Mouse (Mus musculus) activated CD4-positive, CD25-positive, alpha-beta regulatory T cell (primary cell): ENCODE data around the gene Olfr117. TPM values are rescaled to one million over a fixed set of nuclear protein-coding genes. Genes with fewer than 3 reads are reported as not detected.

ENCODE experiments used
- polyA plus RNA-seq, 2 experiments: library from polyadenylated mRNA; unstranded; fragments of 100-300 nt; shearing (Covaris generic); gene quantifications; one replicate each; pipeline ENCODE4 v1.2.1; 2017

Olfr117 gene
- under 1 TPM in 1 of 2 experiments, not detected in 1; 0.09 TPM for polyA plus RNA-seq

DNA sequence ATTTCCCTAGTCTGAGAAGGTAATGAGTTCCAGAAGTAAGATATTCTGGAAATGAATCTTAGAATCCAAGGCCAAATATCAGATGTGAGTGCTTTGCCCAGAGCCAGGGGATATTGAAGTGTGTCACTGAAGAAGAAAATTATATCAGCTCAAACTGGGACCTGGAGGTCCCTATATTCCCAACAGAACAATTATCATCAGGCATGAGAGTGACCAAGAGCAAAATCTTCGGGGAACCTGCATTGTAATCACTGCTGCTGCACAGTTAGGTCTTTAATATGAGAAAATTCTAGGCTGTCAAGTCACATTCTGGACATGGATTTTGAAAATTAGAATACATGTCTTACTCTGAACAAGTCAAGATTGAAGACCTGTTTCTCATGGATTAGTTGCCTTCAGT, at the start of gene Olfr117:
Gene Olfr117 (minus strand): TSS at position 101 of the 400 bp plus-strand sequence.

DNA sequence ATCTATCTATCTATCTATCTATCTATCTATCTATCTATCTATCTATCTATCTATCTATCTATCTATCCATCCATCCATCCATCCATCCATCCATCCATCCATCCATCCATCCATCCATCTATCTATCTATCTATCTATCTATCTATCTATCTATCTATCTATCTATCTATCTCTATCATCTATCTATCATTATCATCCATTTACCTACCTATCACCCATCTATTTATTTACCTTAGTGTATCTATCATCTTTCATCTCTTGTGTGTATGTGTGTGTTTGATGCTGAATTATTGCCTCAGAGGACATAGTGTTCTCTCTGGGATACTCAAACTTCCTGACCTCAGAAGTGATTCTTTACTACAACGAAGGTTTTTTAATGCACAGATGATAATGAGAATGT, 32.7 kb upstream of the Olfr117 start, which contains the start of gene Olfr119:
Gene Olfr119 (plus strand): TSS at position 301 of the 400 bp plus-strand sequence.

DNA sequence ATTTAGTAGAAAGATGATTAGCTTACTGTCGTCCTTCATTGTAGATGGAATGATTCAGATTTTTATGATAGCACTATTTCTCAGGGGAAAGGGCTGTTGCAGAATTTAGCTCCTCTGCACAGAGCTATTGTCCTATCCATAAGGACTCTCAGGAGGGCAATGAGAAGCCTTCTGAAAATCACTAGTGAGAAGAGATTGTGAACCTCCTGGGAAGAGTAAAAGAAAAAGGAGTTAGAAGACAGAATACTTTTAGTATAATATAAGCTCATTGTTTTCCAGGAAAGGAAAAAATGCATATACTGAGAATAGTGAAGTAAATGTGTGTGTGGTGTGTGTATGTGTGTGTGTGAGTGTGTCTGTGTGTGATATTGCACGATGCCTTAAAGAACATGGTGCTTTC, 3.1 kb upstream of the Olfr117 start, which contains the start of gene Olfr118:
Gene Olfr118 (plus strand): TSS at position 301 of the 400 bp plus-strand sequence.

DNA sequence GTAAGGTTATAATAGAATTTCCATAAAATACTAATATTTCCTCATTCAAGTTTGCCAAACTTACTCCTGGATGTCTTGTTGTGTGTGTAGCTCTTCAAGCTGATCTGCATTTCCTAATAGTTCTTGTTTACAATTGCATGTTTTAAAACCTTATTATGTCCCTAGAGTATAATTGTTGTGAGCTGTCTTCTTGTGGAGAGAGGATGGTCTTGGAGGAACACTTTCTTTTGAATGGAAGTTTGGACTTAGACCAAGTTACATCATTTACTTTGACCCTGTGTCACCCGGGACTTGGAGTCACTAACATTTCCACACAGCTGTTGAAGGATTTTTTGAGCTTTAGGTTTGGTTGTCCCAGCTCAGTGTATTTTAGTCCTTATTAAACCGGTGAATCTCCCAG, 36.6 kb downstream of the Olfr117 start, which contains the start of the genes Olfr115 and Olfr116:
Gene Olfr115 (minus strand): TSS at position 101 of the 400 bp plus-strand sequence.
Gene Olfr116 (minus strand): TSS at position 191 of the 400 bp plus-strand sequence.

Other genes with a start within 250 kb of the Olfr117 start
- not detected for gene Olfr108, start 218.3 kb downstream of the Olfr117 start, polyA plus RNA-seq
- gene Olfr109, start 204.9 kb downstream of the Olfr117 start, polyA plus RNA-seq = under 1 TPM in 1 of 2 experiments, not detected in 1; 0.10 TPM
- 1 to 10 TPM in 1 of 2 experiments, under 1 TPM in 1; 0.37 to 2.2 TPM for gene H2-M2, start 180.2 kb downstream of the Olfr117 start, polyA plus RNA-seq
- gene Olfr110, start 171.3 kb downstream of the Olfr117 start, polyA plus RNA-seq = not detected
- gene Olfr111, start 155.8 kb downstream of the Olfr117 start, polyA plus RNA-seq = not detected
- gene Olfr112, start 94.3 kb downstream of the Olfr117 start, polyA plus RNA-seq = not detected
- not detected for gene Olfr113, start 86.1 kb downstream of the Olfr117 start, polyA plus RNA-seq
- gene Olfr114, start 71.0 kb downstream of the Olfr117 start, polyA plus RNA-seq = not detected
- gene Olfr115, start 36.7 kb downstream of the Olfr117 start, polyA plus RNA-seq = not detected
- not detected for gene Olfr116, start 36.6 kb downstream of the Olfr117 start, polyA plus RNA-seq
- under 1 TPM in 1 of 2 experiments, not detected in 1; 0.08 TPM for gene Olfr118, start 3.2 kb upstream of the Olfr117 start, polyA plus RNA-seq
- gene Olfr119, start 32.8 kb upstream of the Olfr117 start, polyA plus RNA-seq = under 1 TPM in 1 of 2 experiments, not detected in 1; 0.12 TPM
- gene Olfr120, start 58.0 kb upstream of the Olfr117 start, polyA plus RNA-seq = not detected
- gene Olfr121, start 85.1 kb upstream of the Olfr117 start, polyA plus RNA-seq = not detected
- under 1 TPM in 1 of 2 experiments, not detected in 1; 0.29 TPM for gene Olfr122, start 104.8 kb upstream of the Olfr117 start, polyA plus RNA-seq
- gene Olfr123, start 129.7 kb upstream of the Olfr117 start, polyA plus RNA-seq = not detected
- gene Olfr124, start 136.1 kb upstream of the Olfr117 start, polyA plus RNA-seq = not detected
- gene Olfr125, start 169.2 kb upstream of the Olfr117 start, polyA plus RNA-seq = not detected
- gene Olfr126, start 183.7 kb upstream of the Olfr117 start, polyA plus RNA-seq = under 1 TPM in 1 of 2 experiments, not detected in 1; 0.20 TPM
- gene Olfr127, start 236.7 kb upstream of the Olfr117 start, polyA plus RNA-seq = under 1 TPM in 1 of 2 experiments, not detected in 1; 0.31 TPM